Mouse (Mus musculus) midbrain, embryonic 16.5 days (tissue): Measurements from ENCODE around the gene Gmip. TPM values are rescaled to one million over a fixed set of nuclear protein-coding genes. Genes with fewer than 3 reads are reported as not detected.

Source experiments
- ATAC-seq: fragments of 200-750 bp; cut with Nextera tagmentation; 2 replicates; pipeline ENCODE4 v1.8.0; 2017; ENCODE audit warnings: moderate TSS enrichment
- H3K27ac ChIP-seq: fragments of 300-500 bp; sonication (generic); 2 replicates; pipeline ENCODE4 v1.5.1; 2014; ENCODE audit warnings: mild to moderate bottlenecking, low read length, mixed read lengths
- H3K27me3 ChIP-seq: fragments of 300-500 bp; sonication (generic); 2 replicates; pipeline ENCODE4 v1.6.1; 2014; ENCODE audit warnings: low read depth, low read length, mixed read lengths; ENCODE audit not compliant: control insufficient read depth, insufficient read depth
- H3K36me3 ChIP-seq: fragments of 300-500 bp; sonication (generic); 2 replicates; pipeline ENCODE4 v1.6.1; 2014; ENCODE audit warnings: mild to moderate bottlenecking, low read length, moderate library complexity, mixed read lengths; ENCODE audit not compliant: control insufficient read depth, insufficient read depth
- H3K4me1 ChIP-seq: fragments of 300-500 bp; sonication (generic); 2 replicates; pipeline ENCODE4 v1.6.1; 2014; ENCODE audit warnings: mild to moderate bottlenecking, low read length, mixed read lengths; ENCODE audit not compliant: control insufficient read depth, insufficient read depth
- H3K4me2 ChIP-seq: fragments of 300-500 bp; sonication (generic); 2 replicates; pipeline ENCODE4 v1.6.1; 2014; ENCODE audit warnings: mild to moderate bottlenecking, low read length, mixed read lengths
- H3K4me3 ChIP-seq: fragments of 300-500 bp; sonication (generic); 2 replicates; pipeline ENCODE4 v1.5.1; 2014; ENCODE audit warnings: low read depth, mild to moderate bottlenecking, low read length, moderate library complexity, mixed read lengths
- H3K9ac ChIP-seq: fragments of 300-500 bp; sonication (generic); 2 replicates; pipeline ENCODE4 v1.6.1; 2014; ENCODE audit warnings: low read depth, low read length, mixed read lengths
- H3K9me3 ChIP-seq: fragments of 300-500 bp; sonication (generic); replicated peaks from 2 replicates; pipeline ENCODE4 v1.6.1; 2014; ENCODE audit warnings: mild to moderate bottlenecking, low read length, mixed read lengths; ENCODE audit not compliant: control insufficient read depth, poor library complexity, severe bottlenecking
- WGBS: fragments of 180-500 bp; shearing (Covaris S2); extraction: QIAGEN DNeasy Blood & Tissue Kit; methylation state at CpG from one replicate; pipeline ENCODE4 v1.1.7; 2014; 5-methylcytosine and 5-hydroxymethylcytosine counted together
- polyA plus RNA-seq: library from polyadenylated mRNA; unstranded; fragments of >200 nt; fragmentation: Nextera tagmentation; extraction: Ambion mirVana; gene quantifications from 2 replicates; pipeline ENCODE4 v1.2.1, GENCODE M21; 2015

The Gmip gene
- polyA plus RNA-seq, 1 experiment from 2014 or later = 42.1 TPM

DNA sequence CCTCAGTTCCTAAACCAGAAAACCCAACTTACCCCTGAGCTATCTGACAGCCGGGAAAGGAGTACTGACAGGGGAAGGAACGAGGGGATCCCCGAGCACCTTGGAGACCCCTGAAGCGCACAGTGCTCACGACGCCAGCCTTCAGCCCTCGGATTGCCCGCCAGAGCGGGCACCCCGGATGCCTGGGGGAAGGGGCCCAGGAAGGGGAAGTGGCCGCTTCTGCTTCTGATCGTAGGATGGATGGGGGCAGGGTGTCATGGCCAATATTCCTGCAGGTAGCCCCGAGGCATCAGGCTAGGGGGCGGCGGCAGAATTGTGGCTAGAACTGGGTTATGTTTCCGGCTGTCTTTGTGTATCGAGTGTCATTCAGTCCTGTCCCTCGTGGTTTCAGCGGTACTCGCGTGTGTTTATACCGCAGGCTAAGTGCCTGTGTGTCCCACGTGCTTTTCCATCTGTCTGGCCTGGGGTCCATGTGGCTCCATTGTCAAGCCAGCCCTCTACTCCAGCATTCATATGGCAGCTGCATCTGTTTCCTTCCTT, 455 bp downstream of the Gmip start:
- Histone ChIP-seq H3K36me3 (peaks cover 45% of the 10 kb centered on the region), H3K4me2 (peak overlapping the region; percentile 78), H3K27me3 (no peaks in the 10 kb centered on the region), H3K4me3 (peak overlapping the region; percentile 70), H3K9me3 (no peaks in the 10 kb centered on the region), H3K4me1 (peaks cover 5% of the 10 kb centered on the region; the same call in 1 of the 2 replicates), H3K9ac (peak overlapping the region; percentile 86), H3K27ac (peak overlapping the region; percentile 76)
- ATAC-seq = peak; percentile 70
- 2% methylated on average over 23 of the region's 23 CpGs for WGBS

DNA sequence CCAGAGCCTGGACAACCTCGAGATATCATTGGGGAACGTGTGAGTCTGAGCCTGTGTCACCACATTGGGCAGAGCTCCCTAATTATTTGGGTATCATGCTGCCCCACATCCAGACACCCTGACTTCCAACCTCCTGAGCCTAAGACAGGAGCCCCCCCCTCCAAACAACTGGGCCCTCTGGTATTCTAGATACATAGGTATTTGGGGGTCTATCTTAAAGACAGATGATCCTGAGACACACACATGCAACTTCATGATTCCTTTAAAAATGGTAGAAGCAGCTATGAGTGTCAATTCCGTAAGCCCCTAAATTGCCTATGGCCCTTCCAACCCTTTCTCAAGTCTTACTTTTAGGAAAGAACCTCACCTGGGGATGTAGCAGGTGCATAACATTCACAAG, 1.3 kb downstream of the Gmip start:
- 70% methylated on average over 3 of the region's 3 CpGs for WGBS

DNA sequence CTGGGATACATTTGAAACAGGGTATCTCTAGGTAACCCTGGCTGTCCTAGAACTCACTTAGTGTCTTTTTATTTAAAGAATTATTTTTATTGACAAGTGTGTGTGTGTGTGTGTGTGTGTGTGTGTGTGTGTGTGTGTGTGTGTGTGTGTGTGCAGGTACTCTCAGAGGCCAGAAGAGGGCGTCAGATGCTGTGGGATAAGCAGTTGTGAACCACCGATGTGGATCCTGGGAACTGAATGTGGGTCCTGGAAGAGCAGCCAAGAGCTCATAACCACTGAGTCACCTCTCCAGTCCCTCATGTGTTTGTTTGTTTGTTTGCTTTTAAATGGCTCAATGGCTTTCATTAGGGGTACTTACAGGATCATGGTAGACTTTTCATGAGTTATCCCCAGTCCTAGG, 6.4 kb downstream of the Gmip start:
- Histone ChIP-seq H3K4me2 (no peak overlapping the region), H3K9ac (no peak overlapping the region), H3K4me1 (0 out of 2 replicates have a peak, but pooled peaks cover under 1% of the 10 kb centered on the region), H3K27ac (no peak overlapping the region), H3K27me3 (no peaks in the 10 kb centered on the region), H3K4me3 (no peak overlapping the region), H3K36me3 (peaks cover 40% of the 10 kb centered on the region), H3K9me3 (no peaks in the 10 kb centered on the region)
- WGBS = 85% methylated on average over 2 of the region's 2 CpGs
- ATAC-seq = no peak

More for the DNA sequence above, 1.3 kb downstream of the Gmip start:
- Histone ChIP-seq H3K4me3 (peak overlapping the region; percentile 70), H3K4me1 (peaks cover 5% of the 10 kb centered on the region; the same call in 1 of the 2 replicates), H3K27me3 (no peaks in the 10 kb centered on the region), H3K9ac (peak overlapping the region; percentile 86; the same call in 1 of the 2 replicates), H3K27ac (no peak overlapping the region), H3K4me2 (peak overlapping the region; percentile 78), H3K9me3 (no peaks in the 10 kb centered on the region), H3K36me3 (peaks cover 53% of the 10 kb centered on the region)
- ATAC-seq = no peak

DNA sequence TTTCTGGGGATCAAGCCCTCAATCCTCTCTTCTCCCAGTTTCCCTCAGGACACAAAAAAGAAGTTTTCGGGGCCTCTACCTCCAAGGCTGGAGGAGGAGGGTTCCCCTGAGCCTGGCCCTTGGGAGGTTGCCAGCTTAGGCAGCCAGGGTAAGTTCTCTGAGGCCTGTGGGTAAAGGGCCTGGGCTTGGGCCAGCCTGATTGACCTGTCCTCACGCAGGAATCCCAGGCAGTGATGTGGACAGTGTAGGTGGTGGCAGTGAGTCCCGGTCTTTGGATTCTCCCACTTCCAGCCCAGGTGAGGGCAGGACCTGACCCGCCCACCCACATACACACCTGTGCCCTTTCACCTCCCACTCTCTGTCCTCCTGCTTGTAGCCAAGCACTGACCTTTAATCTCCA, 6.9 kb downstream of the Gmip start:
- no peak overlapping the region for H3K27ac ChIP-seq
- no peaks in the 10 kb centered on the region for H3K27me3 ChIP-seq
- no peak overlapping the region for H3K4me3 ChIP-seq
- peaks cover 40% of the 10 kb centered on the region for H3K36me3 ChIP-seq
- WGBS = 98% methylated on average over 4 of the region's 4 CpGs
- H3K4me1 ChIP-seq = no peaks in the 10 kb centered on the region
- no peaks in the 10 kb centered on the region for H3K9me3 ChIP-seq
- no peak overlapping the region for H3K9ac ChIP-seq
- H3K4me2 ChIP-seq = no peak overlapping the region
- no peak for ATAC-seq

DNA sequence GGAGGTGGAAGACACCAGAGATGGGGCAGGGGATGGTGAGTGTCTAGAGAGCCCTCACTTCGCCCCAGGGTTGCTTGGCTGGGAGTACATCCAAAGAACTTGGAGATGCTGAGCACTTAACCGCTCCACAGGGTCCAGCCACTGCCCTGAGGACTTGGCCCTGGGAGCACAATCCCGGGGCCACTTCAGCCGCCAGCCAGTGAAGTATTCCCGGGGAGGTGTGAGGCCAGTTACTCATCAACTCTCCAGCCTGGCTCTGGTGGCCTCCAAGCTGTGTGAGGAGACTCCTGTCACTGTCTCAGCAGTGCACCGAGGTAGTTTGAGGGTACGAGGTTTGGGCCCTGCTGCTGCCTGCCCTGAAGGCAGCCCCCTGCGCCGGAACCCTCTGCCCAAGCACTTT, 12.0 kb downstream of the Gmip start:
- Histone ChIP-seq H3K4me2 (no peak overlapping the region), H3K27ac (no peak overlapping the region), H3K4me3 (no peak overlapping the region), H3K9ac (no peak overlapping the region), H3K4me1 (peaks cover 27% of the 10 kb centered on the region), H3K27me3 (no peaks in the 10 kb centered on the region), H3K9me3 (no peaks in the 10 kb centered on the region), H3K36me3 (peaks cover 10% of the 10 kb centered on the region)
- 89% methylated on average over 9 of the region's 9 CpGs for WGBS
- no peak for ATAC-seq

DNA sequence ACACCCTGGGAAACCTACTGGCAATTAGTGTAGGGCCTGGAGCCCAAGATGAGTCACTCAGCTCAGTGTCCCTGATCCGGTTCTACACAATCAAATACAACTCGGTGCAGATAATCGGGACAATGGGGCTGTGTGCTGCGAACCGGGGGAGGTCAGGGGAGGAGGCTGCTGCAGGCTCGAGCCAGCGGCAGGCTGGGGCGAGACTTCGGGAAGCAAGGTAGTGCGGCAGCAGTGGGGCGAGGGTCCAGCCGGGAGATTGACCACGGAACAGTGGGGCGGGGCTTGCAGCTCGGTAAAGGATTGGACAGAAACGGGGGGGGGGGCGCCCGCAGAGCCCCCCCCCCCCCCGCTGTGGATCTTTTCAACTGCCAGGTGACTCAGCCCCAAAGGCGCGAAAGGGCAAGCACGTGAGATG, 13.5 kb downstream of the Gmip start:
- WGBS = 1% methylated on average over 16 of the region's 22 CpGs
- H3K4me2 ChIP-seq = peak overlapping the region; percentile 80
- ATAC-seq = peak; percentile 64
- H3K4me3 ChIP-seq = peak overlapping the region; percentile 59
- peak overlapping the region; percentile 76 for H3K9ac ChIP-seq
- no peaks in the 10 kb centered on the region for H3K27me3 ChIP-seq
- peaks cover 32% of the 10 kb centered on the region for H3K4me1 ChIP-seq
- H3K27ac ChIP-seq = peak overlapping the region; percentile 78
- H3K36me3 ChIP-seq = peaks cover 13% of the 10 kb centered on the region; the same call in 1 of the 2 replicates
- no peaks in the 10 kb centered on the region for H3K9me3 ChIP-seq

DNA sequence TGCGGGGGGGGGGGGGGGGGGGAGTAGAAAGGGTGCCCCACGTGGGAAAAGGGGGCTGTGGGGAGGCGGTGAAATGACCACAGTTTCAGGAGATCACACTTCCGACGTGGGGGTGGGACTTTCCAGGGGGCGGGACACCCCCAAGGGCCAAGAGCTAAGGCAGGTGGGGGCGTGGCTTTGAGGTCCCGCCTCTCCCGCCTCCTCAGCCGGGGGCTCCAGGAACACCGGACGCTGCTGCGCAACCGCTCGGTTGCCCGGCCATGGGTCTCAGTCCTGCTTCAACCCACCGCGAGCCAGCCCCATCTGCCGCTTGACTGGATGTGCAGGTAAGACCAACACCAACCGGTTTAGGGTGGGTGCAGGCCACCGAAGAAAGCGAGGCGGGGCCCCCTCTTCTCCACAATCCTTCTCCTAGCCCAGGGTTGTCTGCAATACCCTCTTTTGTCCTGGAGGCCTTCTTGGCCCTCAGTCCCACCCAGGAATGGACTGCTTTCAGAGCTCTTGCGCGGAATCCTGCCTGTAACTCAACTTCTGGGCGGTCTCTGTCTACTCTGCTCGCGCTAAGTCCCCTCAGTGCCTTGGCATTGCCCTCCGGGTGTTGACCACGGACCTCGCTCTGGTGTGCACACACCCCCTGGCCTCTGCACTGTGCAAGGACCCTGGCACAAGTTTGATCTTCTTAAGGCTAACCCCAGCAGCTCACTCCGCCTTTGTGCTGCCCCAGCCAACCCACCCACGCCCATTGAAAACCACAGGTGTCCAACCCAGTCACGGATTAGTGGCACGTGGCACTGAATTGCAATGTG, 14.1 kb downstream of the Gmip start, which contains the start of gene Lpar2:
Gene Lpar2 (plus strand): TSS at position 44 of the 806 bp plus-strand sequence.
- Histone ChIP-seq H3K27ac (peak within 1 kb of the TSS; percentile 78), H3K36me3 (peaks cover 14% of the 10 kb centered on the region; the same call in 1 of the 2 replicates), H3K4me3 (peak within 1 kb of the TSS; percentile 59), H3K9me3 (no peaks in the 10 kb centered on the region), H3K4me1 (peaks cover 32% of the 10 kb centered on the region), H3K4me2 (peak within 1 kb of the TSS; percentile 80), H3K9ac (peak within 1 kb of the TSS; percentile 76), H3K27me3 (no peaks in the 10 kb centered on the region)
- ATAC-seq = peak; percentile 82
- WGBS = under 1% methylated on average over 27 of the region's 35 CpGs

DNA sequence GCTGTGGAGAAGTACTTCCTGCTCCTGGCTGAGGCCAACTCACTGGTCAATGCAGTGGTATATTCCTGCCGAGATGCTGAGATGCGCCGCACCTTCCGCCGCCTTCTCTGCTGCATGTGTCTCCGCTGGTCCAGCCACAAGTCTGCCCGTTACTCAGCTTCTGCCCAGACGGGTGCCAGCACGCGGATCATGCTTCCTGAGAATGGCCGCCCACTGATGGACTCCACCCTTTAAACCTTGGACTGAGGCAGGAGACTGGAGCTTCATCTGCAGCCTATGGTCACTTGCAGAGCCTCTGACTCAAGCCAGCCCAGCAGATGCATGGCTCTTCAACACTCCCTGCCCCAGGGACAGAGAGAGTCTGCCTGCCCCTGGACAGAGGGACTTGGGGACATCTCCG, 17.9 kb downstream of the Gmip start:
- no peaks in the 10 kb centered on the region for H3K27me3 ChIP-seq
- no peak overlapping the region for H3K27ac ChIP-seq
- no peak overlapping the region for H3K4me3 ChIP-seq
- no peak overlapping the region for H3K4me2 ChIP-seq
- peaks cover 32% of the 10 kb centered on the region for H3K4me1 ChIP-seq
- 95% methylated on average over 12 of the region's 12 CpGs for WGBS
- no peak for ATAC-seq
- H3K9me3 ChIP-seq = no peaks in the 10 kb centered on the region
- H3K36me3 ChIP-seq = peaks cover 15% of the 10 kb centered on the region
- H3K9ac ChIP-seq = no peak overlapping the region

DNA sequence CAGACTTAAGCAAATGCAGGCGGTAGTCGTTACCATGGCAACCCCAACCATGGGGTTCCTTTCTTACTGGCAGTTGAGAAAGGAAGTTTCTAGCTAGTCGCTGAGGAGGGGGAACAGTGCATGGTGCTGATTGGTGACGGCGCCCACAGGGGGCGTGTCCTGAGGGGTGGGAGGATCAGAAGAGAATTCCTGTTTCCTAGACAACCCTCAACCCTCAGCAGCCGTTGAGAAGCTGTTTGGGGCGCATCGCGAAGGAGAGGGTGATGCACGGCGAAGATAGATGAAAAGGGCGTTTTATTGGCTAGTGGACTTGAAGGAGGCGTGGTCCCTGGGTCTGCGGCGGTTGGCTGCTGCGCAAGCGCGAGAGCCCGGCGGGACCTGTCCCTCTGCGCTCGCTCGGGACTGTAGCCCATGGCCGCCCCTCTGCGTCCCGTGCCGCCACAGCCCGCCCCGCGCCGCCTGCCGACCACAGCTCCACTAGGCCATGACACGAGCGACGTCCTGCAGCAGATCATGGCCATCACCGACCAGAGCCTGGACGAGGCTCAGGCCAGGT, 23.9 kb downstream of the Gmip start, which contains the start of gene Pbx4:
Gene Pbx4 (plus strand): TSS at position 194 of the 556 bp plus-strand sequence.
- no peaks in the 10 kb centered on the region for H3K9me3 ChIP-seq
- peak within 1 kb of the TSS; percentile 68 for H3K4me3 ChIP-seq
- peak within 1 kb of the TSS; percentile 86 for H3K4me2 ChIP-seq
- no peaks in the 10 kb centered on the region for H3K27me3 ChIP-seq
- H3K27ac ChIP-seq = peak within 1 kb of the TSS; percentile 87
- peaks cover 13% of the 10 kb centered on the region for H3K4me1 ChIP-seq
- peak within 1 kb of the TSS; percentile 86 for H3K9ac ChIP-seq
- ATAC-seq = peak; percentile 99
- WGBS = under 1% methylated on average over 38 of the region's 38 CpGs
- H3K36me3 ChIP-seq = peaks cover 4% of the 10 kb centered on the region
